Mouse (Mus musculus) lung, postnatal 0 days (tissue): ENCODE measurements around the gene Rxrg. TPM values are rescaled to one million over a fixed set of nuclear protein-coding genes. Genes with fewer than 3 reads are reported as not detected.

Experiments used
- ATAC-seq: fragments of 200-750 bp; cut with Nextera tagmentation; 2 replicates; pipeline ENCODE4 v1.8.0; 2017; ENCODE audit warnings: moderate library complexity
- DNase-seq: peaks from one replicate; pipeline ENCODE4 v3.0.0-alpha.2; 2016; ENCODE audit warnings: low spot score
- H3K27ac ChIP-seq: fragments of 300-500 bp; sonication (generic); 2 replicates; pipeline ENCODE4 v1.5.1; 2014; ENCODE audit warnings: antibody characterized with exemption, mild to moderate bottlenecking, low read length, mixed read lengths
- H3K27me3 ChIP-seq: fragments of 300-500 bp; sonication (generic); replicated peaks from 2 replicates; pipeline ENCODE4 v1.6.1; 2014; ENCODE audit warnings: low read length, mixed read lengths; ENCODE audit not compliant: insufficient read depth
- H3K36me3 ChIP-seq: fragments of 300-500 bp; sonication (generic); 2 replicates; pipeline ENCODE4 v1.6.1; 2014; ENCODE audit warnings: low read length, mixed read lengths; ENCODE audit not compliant: insufficient read depth
- H3K4me1 ChIP-seq: fragments of 300-500 bp; sonication (generic); 2 replicates; pipeline ENCODE4 v1.6.1; 2014; ENCODE audit warnings: antibody characterized with exemption, low read depth, low read length, mixed read lengths; ENCODE audit not compliant: insufficient read depth
- H3K4me2 ChIP-seq: fragments of 300-500 bp; sonication (generic); replicated peaks from 2 replicates; pipeline ENCODE4 v1.6.1; 2014; ENCODE audit warnings: low read depth, mild to moderate bottlenecking, low read length, moderate library complexity, mixed read lengths
- H3K4me3 ChIP-seq: fragments of 300-500 bp; sonication (generic); 2 replicates; pipeline ENCODE4 v1.5.1; 2014; ENCODE audit warnings: low read depth, low read length
- H3K9ac ChIP-seq: fragments of 300-500 bp; sonication (generic); replicated peaks from 2 replicates; pipeline ENCODE4 v1.6.1; 2014; ENCODE audit warnings: low read depth, mild to moderate bottlenecking
- H3K9me3 ChIP-seq: fragments of 300-500 bp; sonication (generic); 2 replicates; pipeline ENCODE4 v1.6.1; 2016; ENCODE audit warnings: low read length, mixed read lengths
- CTCF ChIP-seq: IDR thresholded peaks from 2 replicates; pipeline ENCODE4 v1.5.1; 2016; ENCODE audit warnings: antibody characterized with exemption, mild to moderate bottlenecking
- EP300 ChIP-seq: IDR thresholded peaks from 2 replicates; pipeline ENCODE4 v1.6.1; 2016; ENCODE audit warnings: antibody characterized with exemption, mild to moderate bottlenecking, control low read depth
- WGBS: fragments of 180-500 bp; shearing (Covaris S2); extraction: QIAGEN DNeasy Blood & Tissue Kit; methylation state at CpG from one replicate; pipeline ENCODE4 v1.1.7; 2014; 5-methylcytosine and 5-hydroxymethylcytosine counted together
- polyA plus RNA-seq: library from polyadenylated mRNA; unstranded; fragments of >200 nt; fragmentation: Nextera tagmentation; extraction: Ambion mirVana; gene quantifications from 2 replicates; pipeline ENCODE4 v1.2.1, GENCODE M21; 2015

The Rxrg gene
- polyA plus RNA-seq, 1 experiment from 2014 or later = 0.42 TPM

- no peak overlapping the region for H3K9ac ChIP-seq
- WGBS = 4% methylated on average over 3 of the region's 3 CpGs
- no peaks in the 10 kb centered on the region for H3K4me1 ChIP-seq
- DNase-seq = peak; percentile 64
- no peaks in the 10 kb centered on the region for H3K9me3 ChIP-seq
- TF ChIP-seq CTCF = peak; percentile 98
- TF ChIP-seq EP300 = no peak
- no peak overlapping the region for H3K4me3 ChIP-seq
- H3K27ac ChIP-seq = no peak overlapping the region
- no peak overlapping the region for H3K4me2 ChIP-seq
- 0 out of 2 replicates have a peak, but pooled peaks have one; percentile 23 for ATAC-seq
- H3K27me3 ChIP-seq = 0 out of 2 replicates have a peak, but pooled peaks cover 5% of the 10 kb centered on the region
- H3K36me3 ChIP-seq = no peaks in the 10 kb centered on the region
Observed at GRCm38 (mm10) chr1:167636948-167637347, 38.8 kb downstream of the Rxrg start.

GRCm38 (mm10) chr1:167638053-167638452 lies 39.9 kb downstream of the Rxrg start:
- Histone ChIP-seq H3K9ac (no peak overlapping the region), H3K9me3 (no peaks in the 10 kb centered on the region), H3K4me2 (no peak overlapping the region), H3K4me3 (no peak overlapping the region), H3K27me3 (0 out of 2 replicates have a peak, but pooled peaks cover 5% of the 10 kb centered on the region), H3K4me1 (no peaks in the 10 kb centered on the region), H3K36me3 (no peaks in the 10 kb centered on the region), H3K27ac (no peak overlapping the region)
- TF ChIP-seq CTCF = peak; percentile 73
- no peak for TF ChIP-seq EP300
- whole genome bisulfite sequencing = 24% methylated on average over 13 of the region's 13 CpGs
- DNase-seq (peak; percentile 46), ATAC-seq (0 out of 2 replicates have a peak, but pooled peaks have one; percentile 6)

- no peak overlapping the region for H3K9ac ChIP-seq
- 68% methylated on average over 9 of the region's 9 CpGs for WGBS
- no peak overlapping the region for H3K4me2 ChIP-seq
- 0 out of 2 replicates have a peak, but pooled peaks cover 5% of the 10 kb centered on the region for H3K27me3 ChIP-seq
- no peak for DNase-seq
- ATAC-seq = no peak
- H3K36me3 ChIP-seq = no peaks in the 10 kb centered on the region
- TF ChIP-seq CTCF (no peak), EP300 (no peak)
- no peaks in the 10 kb centered on the region for H3K4me1 ChIP-seq
- no peak overlapping the region for H3K4me3 ChIP-seq
- H3K27ac ChIP-seq = no peak overlapping the region
- H3K9me3 ChIP-seq = no peaks in the 10 kb centered on the region
Observed at GRCm38 (mm10) chr1:167638901-167639300, 40.7 kb downstream of the Rxrg start.

DNA sequence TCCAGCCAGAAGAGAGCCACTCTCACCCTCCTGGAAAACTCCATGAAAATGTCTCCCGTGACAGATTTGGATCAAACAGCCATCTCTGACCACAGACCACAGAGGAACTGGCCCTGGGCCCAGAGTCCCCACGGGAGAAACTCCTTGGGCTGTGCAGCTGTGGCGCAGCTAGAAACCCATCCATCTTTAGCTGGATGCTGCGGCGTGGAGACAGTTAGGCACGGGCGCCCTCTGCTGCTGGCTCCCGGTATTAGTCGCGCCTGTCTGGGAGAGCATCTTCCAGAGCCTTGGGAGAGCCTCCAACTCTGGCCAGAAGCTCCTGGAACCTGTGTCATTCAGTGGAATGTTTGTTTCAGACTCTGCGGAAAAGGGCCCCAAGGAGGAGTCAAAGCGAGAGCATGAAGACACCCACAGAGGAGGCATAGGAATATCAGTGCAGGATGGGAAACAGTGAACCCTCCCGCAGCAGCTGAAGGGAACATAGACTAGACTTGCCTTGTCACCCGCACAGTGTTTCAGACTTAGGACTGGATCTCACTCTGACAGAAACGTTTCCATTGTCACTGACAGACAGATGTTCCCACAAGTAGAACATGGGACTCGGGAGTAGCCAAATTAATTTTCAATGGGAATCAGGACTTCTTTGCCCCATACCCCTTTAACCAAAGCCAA lies 46.8 kb downstream of the Rxrg start:
- DNase-seq (peak; percentile 56), ATAC-seq (peak; percentile 32; the same call in 1 of the 2 replicates)
- Histone ChIP-seq H3K4me3 (no peak overlapping the region), H3K9ac (no peak overlapping the region), H3K9me3 (no peaks in the 10 kb centered on the region), H3K36me3 (no peaks in the 10 kb centered on the region), H3K4me1 (no peaks in the 10 kb centered on the region), H3K27me3 (no peaks in the 10 kb centered on the region), H3K4me2 (no peak overlapping the region), H3K27ac (no peak overlapping the region)
- TF ChIP-seq CTCF = peak; percentile 88
- TF ChIP-seq EP300 = no peak
- 16% methylated on average over 16 of the region's 16 CpGs for WGBS

GRCm38 (mm10) chr1:167648670-167649069 lies 50.5 kb downstream of the Rxrg start:
- WGBS = 88% methylated on average over 3 of the region's 3 CpGs
- H3K27me3 ChIP-seq = no peaks in the 10 kb centered on the region
- no peak overlapping the region for H3K4me2 ChIP-seq
- H3K9ac ChIP-seq = no peak overlapping the region
- DNase-seq = no peak
- no peak for ATAC-seq
- no peaks in the 10 kb centered on the region for H3K9me3 ChIP-seq
- no peaks in the 10 kb centered on the region for H3K4me1 ChIP-seq
- no peaks in the 10 kb centered on the region for H3K36me3 ChIP-seq
- H3K27ac ChIP-seq = no peak overlapping the region
- no peak for TF ChIP-seq CTCF
- no peak overlapping the region for H3K4me3 ChIP-seq

DNA sequence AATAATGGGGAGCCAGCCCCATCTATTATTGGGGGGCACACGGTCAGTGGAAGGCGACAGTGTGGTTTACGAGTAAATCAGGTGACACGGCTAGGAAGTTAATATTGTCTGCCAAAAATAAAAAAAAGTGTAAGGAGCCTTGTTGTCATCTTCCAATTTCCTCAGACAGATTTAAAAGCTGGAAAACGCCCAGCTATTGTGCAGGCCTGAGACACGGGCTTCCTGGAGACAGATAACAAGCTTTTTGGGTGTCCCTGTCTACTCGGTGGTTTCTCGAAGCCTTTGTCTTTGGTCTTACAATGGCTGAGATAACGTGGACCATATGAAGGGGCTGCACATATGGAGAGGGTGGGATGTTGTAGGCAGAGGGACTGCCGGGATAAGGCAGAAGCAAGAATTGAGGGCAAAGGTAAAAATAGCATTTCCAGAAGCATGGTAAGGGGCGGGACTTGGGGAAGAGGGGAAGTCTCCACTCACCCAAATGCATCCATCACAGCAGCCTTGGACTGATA lies 51.0 kb downstream of the Rxrg start:
- no peaks in the 10 kb centered on the region for H3K9me3 ChIP-seq
- DNase-seq = peak; percentile 9
- no peaks in the 10 kb centered on the region for H3K27me3 ChIP-seq
- WGBS = 52% methylated on average over 11 of the region's 11 CpGs
- no peak overlapping the region for H3K9ac ChIP-seq
- no peaks in the 10 kb centered on the region for H3K36me3 ChIP-seq
- H3K4me2 ChIP-seq = no peak overlapping the region
- ATAC-seq = no peak
- H3K4me3 ChIP-seq = no peak overlapping the region
- H3K4me1 ChIP-seq = no peaks in the 10 kb centered on the region
- no peak overlapping the region for H3K27ac ChIP-seq
- TF ChIP-seq CTCF (no peak), EP300 (no peak)
